Mouse (Mus musculus) NIH3T3 (cell line): ENCODE results near the gene Lce1d.
"Not testable (repeated sequence)": the region's sequence is repeated elsewhere in the genome, so short reads cannot be mapped to it uniquely, and the experiment has no call there.

Experiments
- DNase-seq: peaks from one replicate; pipeline ENCODE4 v3.0.0-alpha.2; 2012; ENCODE audit warnings: low read depth

The Lce1d gene

GRCm38 (mm10) chr3:92687110-92687509 lies at the start of gene Lce1d:
Lce1d (minus strand) TSS chr3:92687210.
- no peak for DNase-seq

- no peak for DNase-seq
These were observed 35.6 kb upstream of the Lce1d start for GRCm38 (mm10) chr3:92722631-92723030.

- DNase-seq, result no peak
These were observed 33.2 kb upstream of the Lce1d start, which contains the start of gene Lce1f for GRCm38 (mm10) chr3:92720250-92720649. Lce1f (minus strand) TSS chr3:92720350.

- DNase-seq, result no peak
These were observed 28.1 kb upstream of the Lce1d start for GRCm38 (mm10) chr3:92715122-92715521.

GRCm38 (mm10) chr3:92708974-92709373 lies 22.0 kb upstream of the Lce1d start, which contains the start of gene Lce1e:
Lce1e (minus strand) TSS chr3:92709074.
- DNase-seq, result no peak

- no peak for DNase-seq
These were observed 7.6 kb upstream of the Lce1d start for GRCm38 (mm10) chr3:92694613-92695012.

- DNase-seq, result no peak
These were observed 4.7 kb upstream of the Lce1d start for GRCm38 (mm10) chr3:92691688-92692087.

GRCm38 (mm10) chr3:92689154-92689553 lies 2.1 kb upstream of the Lce1d start:
- DNase-seq, result not testable (repeated sequence)

GRCm38 (mm10) chr3:92678947-92679346 lies 8.1 kb downstream of the Lce1d start, which contains the start of gene Lce1c:
Lce1c (plus strand) TSS chr3:92679247.
- DNase-seq, result no peak

- DNase-seq, result no peak
These were observed 16.8 kb downstream of the Lce1d start, which contains the start of gene Lce1a2 for GRCm38 (mm10) chr3:92670215-92670614. Lce1a2 (minus strand) TSS chr3:92670315.

- DNase-seq, result no peak
These were observed 30.2 kb downstream of the Lce1d start, which contains the start of gene Lce1b for GRCm38 (mm10) chr3:92656826-92657225. Lce1b (minus strand) TSS chr3:92656926.

GRCm38 (mm10) chr3:92648207-92648606 lies 38.8 kb downstream of the Lce1d start, which contains the start of gene Lce1a1:
Lce1a1 (minus strand) TSS chr3:92648307.
- no peak for DNase-seq

GRCm38 (mm10) chr3:92639854-92640253 lies 47.2 kb downstream of the Lce1d start:
- DNase-seq, result no peak

- no peak for DNase-seq
These were observed 48.4 kb downstream of the Lce1d start for GRCm38 (mm10) chr3:92638653-92638991.

- no peak for DNase-seq
These were observed 49.0 kb downstream of the Lce1d start for GRCm38 (mm10) chr3:92637745-92638652.
